Mouse (Mus musculus): ENCODE data around the gene Serpina1a. TPM values are rescaled to one million over a fixed set of nuclear protein-coding genes. Genes with fewer than 3 reads are reported as not detected.
"Not testable (repeated sequence)": the region's sequence is repeated elsewhere in the genome, so short reads cannot be mapped to it uniquely, and the experiment has no call there.

The Serpina1a gene
- total RNA-seq (2021), result not detected
- polyA plus RNA-seq (2012; rRNA removed), result 2.4 TPM in 1 of 2 replicates, not detected in the other
- long read RNA-seq, result 0 reads

DNA sequence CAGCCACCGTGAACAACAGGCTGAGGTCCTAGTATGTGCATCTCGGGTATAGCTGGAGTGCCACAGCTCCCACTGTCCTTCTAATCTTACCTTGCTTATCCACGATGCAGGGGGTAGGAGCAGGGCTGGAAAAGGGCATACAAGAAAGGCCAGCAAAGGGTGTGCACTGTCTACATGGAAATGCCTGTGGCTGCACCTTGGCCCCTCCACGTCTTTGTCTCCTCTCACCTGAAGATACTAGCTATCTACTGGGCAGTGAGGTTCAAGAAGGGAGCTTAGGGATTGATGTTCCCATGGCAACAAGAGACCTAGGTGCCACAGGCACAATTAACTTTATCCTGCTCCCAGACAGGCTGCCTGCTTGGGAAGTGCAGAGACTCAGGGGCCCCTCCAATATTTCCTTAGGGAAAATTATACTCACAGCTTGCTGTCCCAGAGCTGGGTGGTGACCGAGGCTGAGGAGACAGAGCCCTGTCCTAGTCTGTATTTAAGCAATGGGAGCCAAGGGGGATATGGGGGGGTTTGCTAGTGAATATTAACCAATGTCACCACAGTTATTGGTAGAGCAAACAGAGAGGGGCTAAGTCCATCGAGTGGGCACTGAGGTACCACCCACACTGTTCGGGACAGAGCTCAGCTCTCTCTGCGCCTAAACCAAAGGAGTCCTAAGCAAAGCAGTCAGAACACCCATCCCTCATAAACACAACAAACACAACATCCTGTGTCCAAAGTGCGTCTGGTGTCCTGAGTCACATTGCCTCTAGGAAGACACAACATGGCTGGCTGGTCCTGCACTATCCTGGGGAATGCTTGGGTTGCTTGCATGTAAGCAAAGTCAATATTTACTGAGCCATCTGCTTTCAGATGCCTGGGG is at the start of gene Serpina1a:
Gene Serpina1a (minus strand): TSS at position 462 of the 874 bp plus-strand sequence.
- H3K4me3 ChIP-seq; H3K27me3 ChIP-seq (ENCODE audit: control insufficient read depth, insufficient read depth, low read length); H3K36me3 ChIP-seq (ENCODE audit: control insufficient read depth, insufficient read depth, low read length); DNase-seq; H3K9ac ChIP-seq (ENCODE audit: low read depth, low read length); H3K79me2 ChIP-seq (replicated peaks; ENCODE audit: control insufficient read depth, insufficient read depth, low read length); H3K27ac ChIP-seq; H3K4me1 ChIP-seq (ENCODE audit: control insufficient read depth, insufficient read depth, low read length); intact Hi-C loops (cut with DNase I): not testable (repeated sequence)
- WGBS, result 75% methylated on average over 9 of the region's 9 CpGs

DNA sequence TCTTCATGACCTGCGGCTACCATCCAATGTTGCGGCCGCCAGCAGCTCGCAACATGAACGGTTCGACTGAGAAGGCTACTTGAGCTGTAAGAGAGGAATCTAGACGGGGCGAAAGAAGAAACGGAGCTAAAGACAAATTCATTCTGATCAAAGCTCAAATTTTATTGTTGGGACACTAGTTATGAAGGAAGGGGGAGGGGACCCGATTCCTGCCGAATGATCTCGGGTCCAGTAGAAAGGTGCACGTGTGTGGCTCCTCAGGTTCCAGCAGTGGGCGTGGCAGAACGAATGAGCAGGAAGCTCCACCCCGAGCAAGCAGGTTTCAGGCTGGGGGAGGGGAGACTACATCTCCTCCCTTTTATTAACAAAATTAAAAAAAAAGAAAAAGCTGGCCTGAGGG is 45.8 kb upstream of the Serpina1a start:
- H3K79me2 ChIP-seq (replicated peaks; ENCODE audit: control insufficient read depth, insufficient read depth, low read length); H3K27ac ChIP-seq; intact Hi-C loops (cut with DNase I); H3K9ac ChIP-seq (ENCODE audit: low read depth, low read length); H3K4me1 ChIP-seq (ENCODE audit: control insufficient read depth, insufficient read depth, low read length); H3K27me3 ChIP-seq (ENCODE audit: control insufficient read depth, insufficient read depth, low read length); DNase-seq; H3K4me3 ChIP-seq; H3K36me3 ChIP-seq (ENCODE audit: control insufficient read depth, insufficient read depth, low read length): not testable (repeated sequence)
- WGBS, result 92% methylated on average over 11 of the region's 16 CpGs

DNA sequence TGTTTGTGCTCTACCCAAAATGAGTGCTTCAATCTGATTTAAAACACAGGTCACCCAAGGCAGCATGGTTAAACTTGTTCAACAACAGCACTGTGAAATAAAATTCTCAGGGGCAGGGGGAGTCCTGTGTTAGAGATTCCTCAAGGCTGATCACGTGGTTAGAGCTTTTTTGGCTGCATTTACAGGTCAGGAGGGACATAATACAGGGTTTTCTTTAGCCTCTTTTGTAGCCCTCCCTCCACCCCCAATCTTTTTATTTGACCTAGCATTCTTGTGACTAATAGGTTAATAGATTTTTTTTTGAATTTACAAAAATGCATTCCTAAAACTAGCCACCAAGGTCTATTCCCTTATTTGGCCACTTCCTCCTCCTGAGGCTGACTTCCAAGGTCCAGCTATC is 44.4 kb upstream of the Serpina1a start:
- WGBS, result 29% methylated on average over 1 of the region's 1 CpGs

DNA sequence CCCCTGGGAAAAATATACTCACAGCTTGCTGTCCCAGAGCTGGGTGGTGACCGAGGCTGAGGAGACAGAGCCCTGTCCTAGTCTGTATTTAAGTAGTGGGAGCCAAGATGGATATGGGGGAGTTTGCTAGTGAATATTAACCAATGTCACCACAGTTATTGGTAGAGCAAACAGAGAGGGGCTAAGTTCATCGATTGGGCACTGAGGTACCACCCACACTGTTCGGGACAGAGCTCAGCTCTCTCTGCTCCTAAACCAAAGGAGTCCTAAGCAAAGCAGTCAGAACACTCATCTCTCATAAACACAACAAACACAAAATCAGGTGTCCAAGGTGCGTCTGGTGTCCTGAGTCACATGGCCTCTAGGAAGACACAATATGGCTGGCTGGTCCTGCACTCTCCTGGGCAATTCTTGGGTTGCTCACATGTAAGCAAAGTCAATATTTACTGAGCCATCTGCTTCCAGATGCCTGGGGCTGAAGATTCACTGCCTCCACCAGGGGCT is 41.5 kb upstream of the Serpina1a start, which contains the start of gene Serpina1c:
Gene Serpina1c (minus strand): TSS at position 51 of the 504 bp plus-strand sequence.
- H3K79me2 ChIP-seq (replicated peaks; ENCODE audit: control insufficient read depth, insufficient read depth, low read length); H3K4me3 ChIP-seq; H3K4me1 ChIP-seq (ENCODE audit: control insufficient read depth, insufficient read depth, low read length); DNase-seq; intact Hi-C loops (cut with DNase I); H3K27ac ChIP-seq; H3K9ac ChIP-seq (ENCODE audit: low read depth, low read length); H3K27me3 ChIP-seq (ENCODE audit: control insufficient read depth, insufficient read depth, low read length); H3K36me3 ChIP-seq (ENCODE audit: control insufficient read depth, insufficient read depth, low read length): not testable (repeated sequence)
- 74% methylated on average over 4 of the region's 4 CpGs for WGBS

More for the DNA sequence above, 44.4 kb upstream of the Serpina1a start:
- H3K36me3 ChIP-seq (ENCODE audit: control insufficient read depth, insufficient read depth, low read length); H3K4me3 ChIP-seq; H3K27me3 ChIP-seq (ENCODE audit: control insufficient read depth, insufficient read depth, low read length); H3K27ac ChIP-seq; intact Hi-C loops (cut with DNase I); H3K79me2 ChIP-seq (replicated peaks; ENCODE audit: control insufficient read depth, insufficient read depth, low read length); DNase-seq; H3K9ac ChIP-seq (ENCODE audit: low read depth, low read length); H3K4me1 ChIP-seq (ENCODE audit: control insufficient read depth, insufficient read depth, low read length): not testable (repeated sequence)

DNA sequence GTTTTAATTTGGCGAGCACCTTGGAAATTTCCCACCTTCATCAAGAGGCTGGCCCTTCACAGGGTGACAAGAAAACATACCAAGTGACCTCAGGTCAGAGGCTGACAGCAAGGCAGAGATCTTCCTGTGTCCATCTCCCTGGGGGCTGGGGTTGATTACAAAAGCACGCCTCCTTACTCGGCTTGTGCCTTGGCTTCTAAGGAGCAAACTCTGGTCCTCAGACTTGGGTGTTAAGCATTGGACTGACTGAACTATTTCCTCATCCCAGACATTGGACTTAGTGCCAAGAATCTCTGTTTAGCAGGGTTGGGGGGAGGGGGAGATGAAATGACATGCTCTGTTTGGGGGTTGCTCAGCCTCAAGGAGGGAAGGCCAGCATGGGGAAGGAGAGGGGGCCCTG is 38.6 kb upstream of the Serpina1a start:
- H3K79me2 ChIP-seq (replicated peaks; ENCODE audit: control insufficient read depth, insufficient read depth, low read length); H3K27me3 ChIP-seq (ENCODE audit: control insufficient read depth, insufficient read depth, low read length); H3K9ac ChIP-seq (ENCODE audit: low read depth, low read length); H3K27ac ChIP-seq; intact Hi-C loops (cut with DNase I); H3K4me1 ChIP-seq (ENCODE audit: control insufficient read depth, insufficient read depth, low read length); H3K36me3 ChIP-seq (ENCODE audit: control insufficient read depth, insufficient read depth, low read length); H3K4me3 ChIP-seq: not testable (repeated sequence)
- peak in 1 of 2 experiments; percentile 8 for DNase-seq
- 68% methylated on average over 3 of the region's 3 CpGs for WGBS

DNA sequence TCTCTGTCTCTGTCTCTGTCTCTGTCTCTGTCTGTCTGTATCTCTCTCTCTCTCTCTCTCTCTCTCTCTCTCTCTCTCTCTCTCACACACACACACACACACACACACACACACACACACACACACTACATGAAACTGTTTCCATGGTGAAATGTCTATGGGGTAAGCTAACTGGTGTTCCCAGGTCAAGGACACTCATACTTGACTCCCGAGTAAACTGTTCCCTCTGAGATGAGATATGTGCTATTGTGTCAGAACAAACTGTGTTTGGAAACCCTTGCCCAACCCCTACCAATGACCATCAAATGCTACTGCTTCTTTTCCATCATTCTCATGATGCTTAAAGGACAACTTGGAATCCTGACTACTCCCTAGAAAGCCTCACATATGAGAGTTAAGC is 3.5 kb upstream of the Serpina1a start:
- intact Hi-C loops (cut with DNase I); H3K4me1 ChIP-seq (ENCODE audit: control insufficient read depth, insufficient read depth, low read length); H3K4me3 ChIP-seq; H3K36me3 ChIP-seq (ENCODE audit: control insufficient read depth, insufficient read depth, low read length); H3K27me3 ChIP-seq (ENCODE audit: control insufficient read depth, insufficient read depth, low read length); H3K79me2 ChIP-seq (replicated peaks; ENCODE audit: control insufficient read depth, insufficient read depth, low read length); H3K27ac ChIP-seq; DNase-seq; H3K9ac ChIP-seq (ENCODE audit: low read depth, low read length): not testable (repeated sequence)
- 67% methylated on average over 1 of the region's 1 CpGs for WGBS

DNA sequence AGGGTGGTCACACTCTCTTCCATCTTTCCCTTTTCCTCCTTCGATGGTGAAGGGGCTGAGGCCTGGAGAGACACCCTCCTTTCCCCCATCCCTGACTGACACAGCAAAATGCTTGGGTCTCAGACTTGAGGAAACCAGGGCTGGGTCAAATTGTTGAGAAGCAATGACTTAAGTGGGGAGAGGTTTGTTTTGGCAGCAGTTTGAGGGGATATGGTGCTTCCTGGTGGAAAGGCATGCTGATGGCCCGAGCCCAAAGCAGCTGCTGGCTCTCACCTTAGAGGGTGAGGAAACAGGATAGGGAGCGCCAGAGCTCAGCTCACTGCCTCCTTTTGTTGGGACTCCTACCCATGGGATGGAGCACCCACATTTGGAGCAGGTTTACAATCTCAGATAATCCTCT is 2.4 kb downstream of the Serpina1a start:
- Histone ChIP-seq H3K4me1 (ENCODE audit: control insufficient read depth, insufficient read depth, low read length) (no peaks in the 10 kb centered on the region), H3K79me2 (replicated peaks; ENCODE audit: control insufficient read depth, insufficient read depth, low read length) (no peaks in the 10 kb centered on the region), H3K36me3 (ENCODE audit: control insufficient read depth, insufficient read depth, low read length) (no peaks in the 10 kb centered on the region), H3K27ac (no peak overlapping the region), H3K27me3 (ENCODE audit: control insufficient read depth, insufficient read depth, low read length) (no peaks in the 10 kb centered on the region), H3K9ac (ENCODE audit: low read depth, low read length) (no peak overlapping the region), H3K4me3 (no peak overlapping the region)
- DNase-seq, result no peak
- intact Hi-C loops (cut with DNase I), result no loop called here
- TF ChIP-seq CTCF (IDR thresholded peaks at IDR 0.05) (no peak), POLR2A (IDR thresholded peaks at IDR 0.05; ENCODE audit: insufficient read depth, low read depth, low read length) (no peak), EP300 (IDR thresholded peaks at IDR 0.05; ENCODE audit: insufficient read depth, low read depth, low read length) (no peak)
- 44% methylated on average over 3 of the region's 3 CpGs for whole genome bisulfite sequencing

DNA sequence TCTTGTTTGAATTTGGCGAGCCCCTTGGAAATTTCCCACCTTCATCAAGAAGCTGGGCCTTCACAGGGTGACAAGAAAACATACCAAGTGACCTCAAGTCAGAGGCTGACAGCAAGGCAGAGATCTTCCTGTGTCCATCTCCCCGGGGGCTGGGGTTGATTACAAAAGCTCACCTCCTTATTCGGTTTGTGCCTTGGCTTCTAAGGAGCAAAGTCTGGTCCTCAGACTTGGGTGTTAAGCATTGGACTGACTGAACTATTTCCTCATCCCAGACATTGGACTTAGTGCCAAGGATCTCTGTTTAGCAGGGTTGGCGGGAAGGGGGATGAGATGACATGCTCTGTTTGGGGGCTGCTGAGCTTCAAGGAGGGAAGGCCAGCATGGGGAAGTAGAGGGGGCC is 2.8 kb downstream of the Serpina1a start:
- H3K79me2 ChIP-seq (replicated peaks; ENCODE audit: control insufficient read depth, insufficient read depth, low read length); H3K27ac ChIP-seq; H3K4me1 ChIP-seq (ENCODE audit: control insufficient read depth, insufficient read depth, low read length); H3K36me3 ChIP-seq (ENCODE audit: control insufficient read depth, insufficient read depth, low read length); H3K4me3 ChIP-seq; intact Hi-C loops (cut with DNase I); H3K27me3 ChIP-seq (ENCODE audit: control insufficient read depth, insufficient read depth, low read length); H3K9ac ChIP-seq (ENCODE audit: low read depth, low read length); DNase-seq: not testable (repeated sequence)
- 54% methylated on average over 3 of the region's 4 CpGs for WGBS

DNA sequence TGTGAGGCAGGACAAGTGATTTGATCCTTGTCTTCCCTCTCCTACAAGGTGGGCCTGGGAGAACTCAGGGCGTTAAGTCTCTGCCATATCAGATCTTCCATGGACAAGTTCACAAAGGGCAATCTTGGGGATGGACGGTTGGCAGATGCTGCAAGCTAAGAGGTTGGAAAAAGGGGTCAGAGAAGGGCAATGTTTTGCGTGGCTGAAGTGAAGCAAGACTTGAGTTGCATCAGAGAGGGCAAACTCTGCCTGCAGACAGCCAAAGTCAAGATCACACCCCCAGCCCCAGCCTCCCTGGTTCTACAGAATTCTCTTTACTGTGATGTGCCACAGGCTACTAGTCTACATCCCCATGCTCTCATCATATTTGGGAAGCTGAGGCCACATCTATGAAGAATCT is 3.8 kb downstream of the Serpina1a start:
- H3K27me3 ChIP-seq (ENCODE audit: control insufficient read depth, insufficient read depth, low read length); H3K27ac ChIP-seq; H3K79me2 ChIP-seq (replicated peaks; ENCODE audit: control insufficient read depth, insufficient read depth, low read length); H3K9ac ChIP-seq (ENCODE audit: low read depth, low read length); H3K4me3 ChIP-seq; DNase-seq; H3K4me1 ChIP-seq (ENCODE audit: control insufficient read depth, insufficient read depth, low read length); intact Hi-C loops (cut with DNase I); H3K36me3 ChIP-seq (ENCODE audit: control insufficient read depth, insufficient read depth, low read length): not testable (repeated sequence)
- 54% methylated on average over 3 of the region's 3 CpGs for WGBS
